Mouse (Mus musculus) heart, embryonic 15.5 days (tissue): Measurements from ENCODE around the gene Kxd1. TPM values are rescaled to one million over a fixed set of nuclear protein-coding genes. Genes with fewer than 3 reads are reported as not detected.
"Not testable (repeated sequence)": the region's sequence is repeated elsewhere in the genome, so short reads cannot be mapped to it uniquely, and the experiment has no call there.

Source experiments
- ATAC-seq: fragments of 200-750 bp; cut with Nextera tagmentation; replicated peaks from 2 replicates; pipeline ENCODE4 v1.8.0; 2017; ENCODE audit warnings: low read depth, moderate TSS enrichment; ENCODE audit not compliant: insufficient number of reproducible peaks, insufficient read depth, low FRiP score
- H3K27ac ChIP-seq: fragments of 300-500 bp; sonication (generic); 2 replicates; pipeline ENCODE4 v1.5.1; 2015; ENCODE audit warnings: mild to moderate bottlenecking, inconsistent platforms
- H3K27me3 ChIP-seq: fragments of 300-500 bp; sonication (generic); 2 replicates; pipeline ENCODE4 v1.6.1; 2015; ENCODE audit warnings: inconsistent platforms
- H3K36me3 ChIP-seq: fragments of 300-500 bp; sonication (generic); 2 replicates; pipeline ENCODE4 v1.6.1; 2015; ENCODE audit warnings: mild to moderate bottlenecking, inconsistent platforms
- H3K4me1 ChIP-seq: fragments of 300-500 bp; sonication (generic); replicated peaks from 2 replicates; pipeline ENCODE4 v1.6.1; 2015; ENCODE audit warnings: inconsistent platforms
- H3K4me2 ChIP-seq: fragments of 300-500 bp; sonication (generic); 2 replicates; pipeline ENCODE4 v1.6.1; 2015; ENCODE audit warnings: inconsistent platforms, mild to moderate bottlenecking, moderate library complexity
- H3K4me3 ChIP-seq: fragments of 300-500 bp; sonication (generic); 2 replicates; pipeline ENCODE4 v1.5.1; 2015; ENCODE audit warnings: mild to moderate bottlenecking, inconsistent platforms
- H3K9ac ChIP-seq: fragments of 300-500 bp; sonication (generic); 2 replicates; pipeline ENCODE4 v1.6.1; 2015; ENCODE audit warnings: mild to moderate bottlenecking, inconsistent platforms
- H3K9me3 ChIP-seq: fragments of 300-500 bp; sonication (generic); replicated peaks from 2 replicates; pipeline ENCODE4 v1.6.1; 2016; ENCODE audit warnings: inconsistent platforms
- WGBS: fragments of 180-500 bp; shearing (Covaris S2); methylation state at CpG from one replicate; pipeline ENCODE4 v1.1.7; 2015; ENCODE audit warnings: mixed read lengths; 5-methylcytosine and 5-hydroxymethylcytosine counted together
- polyA plus RNA-seq: library from polyadenylated mRNA; unstranded; fragments of >200 nt; fragmentation: Nextera tagmentation; extraction: Ambion mirVana; gene quantifications from 2 replicates; pipeline ENCODE4 v1.2.1, GENCODE M21; 2015

Gene Kxd1
- polyA plus RNA-seq, 1 experiment from 2014 or later, result 64.5 TPM

DNA sequence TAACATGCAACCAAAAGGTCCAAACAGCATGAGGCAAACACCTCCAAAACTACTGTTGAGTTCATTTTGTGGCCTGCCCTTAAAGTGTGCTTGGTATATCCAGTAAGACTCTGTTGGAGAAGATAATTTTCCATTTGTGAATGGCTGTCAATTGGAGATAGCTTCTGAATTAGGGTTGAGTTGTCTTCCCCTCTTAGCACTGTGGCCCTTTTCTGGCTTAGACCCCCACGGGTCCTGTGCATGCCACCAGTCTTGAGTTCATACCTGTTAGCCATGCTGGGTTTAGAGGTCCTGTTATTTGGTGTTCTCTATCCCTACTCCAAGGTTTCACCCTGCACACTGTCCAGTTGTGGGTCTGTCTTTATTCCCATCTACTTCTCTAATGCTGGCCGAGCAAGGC, 16.0 kb downstream of the Kxd1 start:
- WGBS, result 90% methylated on average over 2 of the region's 2 CpGs
- Histone ChIP-seq H3K4me1 (peaks cover 37% of the 10 kb centered on the region), H3K9ac (no peak overlapping the region), H3K9me3 (no peaks in the 10 kb centered on the region), H3K4me2 (peak overlapping the region; percentile 91; the same call in 1 of the 2 replicates), H3K36me3 (peaks cover 29% of the 10 kb centered on the region), H3K27me3 (no peaks in the 10 kb centered on the region), H3K4me3 (no peak overlapping the region), H3K27ac (0 out of 2 replicates have a peak overlapping the region, but pooled peaks have one; percentile 6)
- ATAC-seq, result no peak

- not testable (repeated sequence) for H3K27me3 ChIP-seq, ATAC-seq, H3K9me3 ChIP-seq
- Histone ChIP-seq H3K4me1 (peaks cover 37% of the 10 kb centered on the region), H3K27ac (peak overlapping the region; percentile 98), H3K9ac (0 out of 2 replicates have a peak overlapping the region, but pooled peaks have one; percentile 97), H3K4me2 (peak overlapping the region; percentile 91), H3K36me3 (peaks cover 23% of the 10 kb centered on the region), H3K4me3 (peak overlapping the region; percentile 90)
- WGBS, result 80% methylated on average over 6 of the region's 6 CpGs
Measured at GRCm38 (mm10) chr8:70511174-70511573, 16.6 kb downstream of the Kxd1 start.

GRCm38 (mm10) chr8:70510228-70510915, 17.4 kb downstream of the Kxd1 start, which contains the start of gene Uba52:
Gene Uba52 (minus strand): TSS chr8:70510801.
- peak within 1 kb of the TSS; percentile 90 for H3K4me3 ChIP-seq
- no peaks in the 10 kb centered on the region for H3K9me3 ChIP-seq
- peak; percentile 85 for ATAC-seq
- 1% methylated on average over 74 of the region's 74 CpGs for WGBS
- H3K4me2 ChIP-seq, result peak within 1 kb of the TSS; percentile 91
- H3K9ac ChIP-seq, result peak within 1 kb of the TSS; percentile 97
- H3K27me3 ChIP-seq, result no peaks in the 10 kb centered on the region
- H3K27ac ChIP-seq, result peak within 1 kb of the TSS; percentile 98
- peaks cover 23% of the 10 kb centered on the region for H3K36me3 ChIP-seq
- peaks cover 45% of the 10 kb centered on the region for H3K4me1 ChIP-seq

DNA sequence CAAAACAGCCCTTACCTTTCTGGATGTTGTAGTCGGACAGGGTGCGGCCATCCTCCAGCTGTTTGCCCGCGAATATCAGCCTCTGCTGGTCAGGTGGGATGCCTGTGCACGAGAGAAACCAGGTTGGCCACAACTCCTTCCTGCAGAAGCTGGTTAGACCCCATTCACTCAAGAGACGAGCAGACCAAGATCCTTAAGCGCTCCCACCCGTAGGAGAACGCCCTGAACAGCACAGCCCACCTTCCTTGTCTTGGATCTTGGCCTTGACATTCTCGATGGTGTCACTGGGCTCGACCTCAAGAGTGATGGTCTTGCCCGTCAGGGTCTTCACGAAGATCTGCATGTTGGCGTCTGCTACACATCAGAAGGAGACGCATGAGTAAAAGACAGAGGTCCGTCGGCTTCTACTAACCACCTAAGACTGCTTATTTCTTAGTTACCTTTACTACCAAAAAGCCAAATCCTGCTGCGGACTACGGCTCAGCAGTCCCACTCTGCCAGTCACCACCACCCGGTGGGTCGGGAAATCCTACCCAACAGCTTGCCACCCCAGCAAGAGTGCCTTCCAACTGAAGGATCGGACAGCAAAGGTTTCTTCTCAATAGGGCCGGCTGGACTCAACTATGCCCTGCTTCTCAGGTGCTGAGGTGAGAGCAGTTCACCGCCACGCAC, 18.3 kb downstream of the Kxd1 start:
- peak overlapping the region; percentile 98 for H3K27ac ChIP-seq
- peak overlapping the region; percentile 97 for H3K9ac ChIP-seq
- peak overlapping the region; percentile 90 for H3K4me3 ChIP-seq
- ATAC-seq, result no peak
- H3K36me3 ChIP-seq, result peaks cover 22% of the 10 kb centered on the region
- H3K4me1 ChIP-seq, result peaks cover 55% of the 10 kb centered on the region
- H3K4me2 ChIP-seq, result peak overlapping the region; percentile 91
- H3K9me3 ChIP-seq, result no peaks in the 10 kb centered on the region
- no peaks in the 10 kb centered on the region for H3K27me3 ChIP-seq
- WGBS, result 5% methylated on average over 25 of the region's 25 CpGs

DNA sequence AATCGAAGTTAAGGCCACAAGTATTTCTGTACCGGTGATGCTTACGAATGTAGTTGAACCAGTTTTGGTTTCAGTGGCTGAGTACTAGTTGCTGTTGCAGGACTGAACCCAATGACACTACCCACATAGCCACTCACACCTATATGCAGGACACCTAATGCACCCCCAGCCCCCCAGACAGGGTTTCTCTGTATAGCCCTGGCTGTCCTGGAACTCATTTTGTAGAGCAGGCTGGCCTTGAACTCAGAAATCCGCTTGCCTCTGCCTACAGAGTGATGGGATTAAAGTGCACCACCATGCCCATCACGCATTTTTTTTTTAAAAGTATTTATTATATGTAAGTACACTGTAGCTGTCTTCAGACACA, 20.7 kb downstream of the Kxd1 start:
- ATAC-seq, result no peak
- H3K27me3 ChIP-seq, result peaks cover 15% of the 10 kb centered on the region
- H3K4me2 ChIP-seq, result no peak overlapping the region
- H3K4me1 ChIP-seq, result peaks cover 58% of the 10 kb centered on the region
- WGBS, result 56% methylated on average over 5 of the region's 5 CpGs
- peak overlapping the region; percentile 92; the same call in 1 of the 2 replicates for H3K27ac ChIP-seq
- H3K36me3 ChIP-seq, result peaks cover 12% of the 10 kb centered on the region
- H3K4me3 ChIP-seq, result peak overlapping the region; percentile 74; the same call in 1 of the 2 replicates
- H3K9me3 ChIP-seq, result no peaks in the 10 kb centered on the region
- no peak overlapping the region for H3K9ac ChIP-seq

- Histone ChIP-seq H3K4me3 (peak within 1 kb of the TSS; percentile 74), H3K27ac (peak within 1 kb of the TSS; percentile 92), H3K27me3 (peaks cover 20% of the 10 kb centered on the region), H3K4me1 (peaks cover 58% of the 10 kb centered on the region), H3K9ac (peak within 1 kb of the TSS; percentile 88), H3K36me3 (peaks cover 9% of the 10 kb centered on the region), H3K4me2 (peak within 1 kb of the TSS; percentile 88), H3K9me3 (no peaks in the 10 kb centered on the region)
- WGBS, result 2% methylated on average over 40 of the region's 40 CpGs
- peak; percentile 87 for ATAC-seq
Measured at GRCm38 (mm10) chr8:70506328-70507026, 21.3 kb downstream of the Kxd1 start, which contains the start of gene Rex1bd. Gene Rex1bd (minus strand): TSS chr8:70506752.

DNA sequence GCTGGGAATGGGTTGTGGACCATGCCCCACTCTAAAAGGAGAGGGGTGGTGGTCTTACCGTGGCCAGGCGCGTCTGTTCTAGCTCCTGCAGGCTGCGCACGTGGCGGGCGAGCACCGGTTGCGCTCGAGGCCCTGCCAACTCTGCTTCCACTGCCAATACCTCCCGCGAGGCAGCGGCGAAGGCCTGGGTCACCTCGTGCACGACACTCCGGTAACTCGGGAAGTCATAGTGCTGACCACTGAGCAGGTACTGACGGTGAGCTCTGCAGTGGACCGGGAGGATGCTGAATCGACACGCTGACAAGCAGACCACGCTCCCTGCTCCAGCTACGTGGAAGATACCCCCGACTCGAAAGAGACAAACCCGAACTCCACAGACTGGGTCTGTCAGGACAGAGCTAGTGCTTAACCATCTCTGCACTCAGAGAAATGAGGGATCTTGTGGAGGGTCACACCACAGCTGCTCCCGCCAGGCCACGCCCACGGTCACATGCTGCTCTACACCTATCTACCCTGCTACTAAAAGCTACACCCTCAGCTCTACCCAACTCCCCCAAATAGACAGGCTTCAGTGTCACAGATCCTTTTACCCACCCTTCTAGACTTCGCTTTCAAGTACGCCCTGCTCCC, 21.9 kb downstream of the Kxd1 start:
- Histone ChIP-seq H3K27ac (peak overlapping the region; percentile 92; the same call in 1 of the 2 replicates), H3K36me3 (peaks cover 9% of the 10 kb centered on the region), H3K27me3 (peaks cover 27% of the 10 kb centered on the region), H3K4me1 (peaks cover 57% of the 10 kb centered on the region), H3K9ac (peak overlapping the region; percentile 88), H3K4me3 (peak overlapping the region; percentile 74), H3K4me2 (peak overlapping the region; percentile 88), H3K9me3 (no peaks in the 10 kb centered on the region)
- peak; percentile 0; the same call in 1 of the 2 replicates for ATAC-seq
- WGBS, result 33% methylated on average over 32 of the region's 32 CpGs

GRCm38 (mm10) chr8:70504851-70505250, 22.9 kb downstream of the Kxd1 start:
- no peak overlapping the region for H3K4me3 ChIP-seq
- H3K9me3 ChIP-seq, result no peaks in the 10 kb centered on the region
- no peak overlapping the region for H3K9ac ChIP-seq
- peaks cover 9% of the 10 kb centered on the region for H3K36me3 ChIP-seq
- no peak overlapping the region for H3K4me2 ChIP-seq
- no peak overlapping the region for H3K27ac ChIP-seq
- peaks cover 36% of the 10 kb centered on the region for H3K27me3 ChIP-seq
- WGBS, result 81% methylated on average over 3 of the region's 3 CpGs
- H3K4me1 ChIP-seq, result peaks cover 60% of the 10 kb centered on the region
- ATAC-seq, result no peak

DNA sequence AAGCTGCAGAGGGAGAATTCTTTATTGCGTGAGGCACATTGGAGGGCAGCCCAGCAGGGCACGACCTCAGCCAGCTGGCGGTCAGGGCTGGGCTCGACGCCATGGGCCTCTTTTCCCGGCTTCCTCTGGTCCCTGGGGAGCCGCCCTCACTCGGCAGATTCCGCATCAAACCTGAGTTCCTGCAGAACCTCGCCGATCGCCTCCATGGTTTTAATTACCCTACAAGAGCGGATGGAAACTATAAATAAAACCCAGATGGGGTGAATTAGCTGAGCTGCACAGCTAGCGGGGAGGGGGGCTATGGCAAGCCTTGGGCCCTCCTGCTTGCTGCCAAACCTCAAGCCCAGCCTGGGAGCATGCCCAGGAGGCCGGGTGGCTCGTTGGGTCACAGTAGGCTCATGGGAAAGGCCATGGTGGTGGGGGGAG, 23.5 kb downstream of the Kxd1 start:
- Histone ChIP-seq H3K27me3 (peaks cover 42% of the 10 kb centered on the region), H3K36me3 (peaks cover 9% of the 10 kb centered on the region), H3K4me3 (no peak overlapping the region), H3K9ac (no peak overlapping the region), H3K27ac (no peak overlapping the region), H3K9me3 (no peaks in the 10 kb centered on the region), H3K4me2 (no peak overlapping the region; the same call in 1 of the 2 replicates), H3K4me1 (peaks cover 57% of the 10 kb centered on the region)
- ATAC-seq, result no peak
- WGBS, result 57% methylated on average over 16 of the region's 16 CpGs

GRCm38 (mm10) chr8:70503062-70503750, 24.6 kb downstream of the Kxd1 start:
- Histone ChIP-seq H3K4me3 (0 out of 2 replicates have a peak overlapping the region, but pooled peaks have one; percentile 2), H3K9ac (no peak overlapping the region), H3K36me3 (peaks cover 9% of the 10 kb centered on the region), H3K27me3 (peaks cover 53% of the 10 kb centered on the region), H3K4me1 (peaks cover 48% of the 10 kb centered on the region), H3K9me3 (no peaks in the 10 kb centered on the region), H3K4me2 (no peak overlapping the region; the same call in 1 of the 2 replicates), H3K27ac (no peak overlapping the region)
- 18% methylated on average over 46 of the region's 46 CpGs for WGBS
- no peak for ATAC-seq
